Mouse (Mus musculus) CD4-positive, CD25-positive, alpha-beta regulatory T cell, adult 4 months (primary cell): ENCODE results near the gene Shisa6. TPM values are rescaled to one million over a fixed set of nuclear protein-coding genes. Genes with fewer than 3 reads are reported as not detected.
"Not testable (repeated sequence)": the region's sequence is repeated elsewhere in the genome, so short reads cannot be mapped to it uniquely, and the experiment has no call there.

Source experiments
- ATAC-seq: one replicate; pipeline ENCODE4 v1.8.0; 2017
- polyA plus RNA-seq, 2 experiments: library from polyadenylated mRNA; unstranded; fragments of 100-300 nt; shearing (Covaris generic); gene quantifications; one replicate each; pipeline ENCODE4 v1.2.1; 2017

Gene Shisa6
- polyA plus RNA-seq, 2 experiments from 2014 or later = not detected

DNA sequence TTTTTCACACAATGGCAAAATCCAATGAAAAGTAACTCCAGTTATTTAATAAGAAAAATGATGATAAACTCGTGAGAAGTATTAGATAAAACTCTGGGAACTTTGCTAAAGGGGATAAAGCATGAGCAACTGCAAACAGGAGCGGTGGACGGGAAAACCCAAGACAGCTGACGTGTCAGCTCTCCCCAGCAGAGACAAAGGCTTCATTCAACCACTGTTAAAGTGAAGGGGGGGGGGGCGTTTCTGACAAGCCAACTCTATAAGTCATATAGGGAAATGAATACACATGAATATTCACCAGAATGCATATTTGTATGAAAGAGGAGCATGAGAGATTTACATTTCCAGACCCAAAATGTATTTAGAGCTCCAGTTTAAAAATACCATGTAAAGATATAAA, 83.1 kb downstream of the Shisa6 start:
- no peak for ATAC-seq

DNA sequence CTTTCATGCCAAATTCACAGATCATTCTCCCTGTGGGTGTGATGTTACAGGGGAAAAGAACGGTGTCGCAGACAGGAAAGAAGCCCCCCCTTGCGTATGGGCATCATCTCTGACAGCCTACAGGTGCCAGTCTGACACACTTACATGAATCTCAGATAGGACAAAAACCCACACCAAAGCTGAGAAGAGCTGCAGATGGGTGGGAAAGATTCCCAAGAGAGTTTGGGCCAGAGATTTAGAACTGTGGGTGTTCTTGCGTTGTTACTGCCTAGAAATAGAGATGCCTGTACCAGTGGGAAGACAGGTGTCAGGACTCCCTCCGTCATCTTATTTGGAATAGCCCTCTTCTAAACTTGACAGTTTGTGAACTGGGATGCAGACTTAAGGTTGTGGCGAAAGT, 99.6 kb downstream of the Shisa6 start:
- ATAC-seq = no peak

DNA sequence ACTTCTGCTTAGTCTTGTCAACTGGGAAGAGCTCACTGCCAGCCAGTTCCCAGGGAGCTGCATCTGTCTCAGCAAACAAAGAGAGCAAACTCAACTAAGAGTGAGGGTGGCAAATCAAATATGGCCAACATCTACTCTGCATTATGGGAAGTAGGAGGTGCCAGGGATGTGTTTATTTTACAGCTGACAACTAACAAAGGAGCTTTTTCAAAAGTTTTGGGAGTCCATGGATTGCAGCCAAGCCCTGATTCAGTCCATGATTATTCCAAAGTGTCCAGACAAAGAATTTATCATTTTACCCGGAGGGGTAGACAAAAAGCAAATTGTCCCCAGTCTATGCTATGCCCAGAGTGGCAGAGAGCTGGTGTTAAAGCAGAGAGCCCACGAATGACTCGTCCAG, 107.5 kb downstream of the Shisa6 start:
- no peak for ATAC-seq

DNA sequence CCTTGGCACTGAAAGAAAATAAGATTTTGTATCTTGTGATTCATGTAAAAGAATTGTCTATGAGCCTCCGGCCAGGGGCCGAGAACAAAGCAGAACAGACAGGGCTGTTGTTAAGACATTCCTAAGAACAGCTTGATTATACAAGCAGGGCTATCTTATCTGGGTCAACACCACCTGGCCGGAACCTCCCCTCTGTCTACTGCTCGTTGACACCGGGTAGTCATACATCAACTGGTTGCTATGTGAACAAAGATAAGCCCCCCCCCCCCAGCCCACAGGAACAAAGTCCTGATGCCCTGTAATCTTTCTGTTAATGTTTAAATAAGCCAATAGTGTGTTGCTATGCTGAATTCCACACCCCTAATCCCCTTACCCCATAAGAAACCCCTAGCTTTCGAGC, 117.0 kb downstream of the Shisa6 start:
- ATAC-seq = not testable (repeated sequence)

DNA sequence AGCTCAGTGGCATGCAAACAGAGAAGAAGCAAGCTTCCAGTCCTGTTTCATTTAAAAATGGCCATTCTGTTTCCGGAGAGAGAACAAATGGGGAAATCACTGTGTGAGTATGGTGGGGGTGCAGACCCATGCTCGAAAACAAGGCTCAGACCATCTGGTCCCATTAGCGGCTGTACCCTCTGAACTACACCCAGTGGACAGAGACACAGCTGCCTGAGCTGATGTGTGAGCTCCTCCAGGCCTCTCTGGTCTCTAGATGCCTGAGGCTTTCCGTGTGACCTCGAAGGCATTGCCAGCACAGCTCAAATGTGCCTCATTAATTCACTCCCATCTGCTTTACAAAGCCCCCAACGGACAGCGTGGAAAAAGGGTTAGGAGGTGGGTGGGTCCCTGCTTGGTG, 125.7 kb downstream of the Shisa6 start:
- ATAC-seq = no peak

DNA sequence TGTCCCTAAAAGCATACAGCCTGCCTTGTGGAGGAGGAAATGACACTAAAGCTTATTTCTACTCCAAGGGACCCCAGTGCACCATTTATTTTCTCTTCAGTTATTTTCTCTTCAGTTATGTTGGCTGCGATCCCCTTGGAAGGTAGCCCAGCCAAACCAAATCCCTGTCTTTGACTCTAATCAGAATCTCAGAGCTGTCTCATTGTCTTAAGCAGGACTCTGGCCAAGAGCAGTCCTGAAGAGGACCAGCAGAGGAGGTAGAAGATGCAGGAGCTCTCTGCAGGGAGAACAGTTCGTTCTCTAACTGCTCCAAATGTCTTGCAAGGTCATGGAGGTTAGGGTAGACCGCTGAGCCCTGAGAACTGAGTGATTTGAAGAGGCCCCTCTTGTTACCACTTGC, 138.2 kb downstream of the Shisa6 start:
- no peak for ATAC-seq

DNA sequence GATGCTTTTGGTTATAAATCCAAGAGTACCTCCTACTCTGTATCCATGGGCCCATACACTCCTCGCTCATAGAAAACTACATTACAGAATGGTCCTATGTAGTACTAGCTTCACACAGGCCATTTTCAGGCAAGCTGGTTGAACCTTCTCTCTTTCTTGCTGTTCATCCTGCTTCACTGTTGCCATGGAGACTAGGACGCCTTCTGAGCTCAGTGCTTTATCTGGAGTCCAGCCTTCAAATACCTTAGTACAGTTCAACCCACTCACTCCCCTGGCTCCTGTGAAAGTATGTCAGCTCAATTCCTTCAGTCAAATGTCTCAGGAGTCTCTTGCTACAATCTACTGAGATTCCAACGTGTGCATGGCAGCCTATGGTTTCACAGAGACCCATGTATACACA, 154.0 kb downstream of the Shisa6 start:
- ATAC-seq = no peak

DNA sequence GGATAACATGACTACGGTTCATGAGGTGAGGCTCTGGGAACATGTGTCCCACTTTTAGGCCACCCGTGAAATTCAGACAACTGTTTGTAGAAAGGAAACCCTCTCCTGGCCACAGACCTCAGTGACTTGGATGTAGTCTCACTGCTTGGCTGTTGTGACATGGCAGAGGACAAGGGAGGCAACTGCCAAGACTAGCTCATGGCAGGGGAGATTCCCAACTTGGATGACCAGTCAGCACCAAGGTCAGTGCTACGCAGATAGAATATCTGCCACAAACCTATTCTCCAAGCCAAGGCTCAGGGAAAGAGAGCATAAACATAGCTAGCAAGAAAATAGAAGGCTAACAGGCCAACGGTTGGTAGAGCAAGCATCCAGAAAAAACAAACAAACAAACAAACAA, 156.0 kb downstream of the Shisa6 start:
- no peak for ATAC-seq

DNA sequence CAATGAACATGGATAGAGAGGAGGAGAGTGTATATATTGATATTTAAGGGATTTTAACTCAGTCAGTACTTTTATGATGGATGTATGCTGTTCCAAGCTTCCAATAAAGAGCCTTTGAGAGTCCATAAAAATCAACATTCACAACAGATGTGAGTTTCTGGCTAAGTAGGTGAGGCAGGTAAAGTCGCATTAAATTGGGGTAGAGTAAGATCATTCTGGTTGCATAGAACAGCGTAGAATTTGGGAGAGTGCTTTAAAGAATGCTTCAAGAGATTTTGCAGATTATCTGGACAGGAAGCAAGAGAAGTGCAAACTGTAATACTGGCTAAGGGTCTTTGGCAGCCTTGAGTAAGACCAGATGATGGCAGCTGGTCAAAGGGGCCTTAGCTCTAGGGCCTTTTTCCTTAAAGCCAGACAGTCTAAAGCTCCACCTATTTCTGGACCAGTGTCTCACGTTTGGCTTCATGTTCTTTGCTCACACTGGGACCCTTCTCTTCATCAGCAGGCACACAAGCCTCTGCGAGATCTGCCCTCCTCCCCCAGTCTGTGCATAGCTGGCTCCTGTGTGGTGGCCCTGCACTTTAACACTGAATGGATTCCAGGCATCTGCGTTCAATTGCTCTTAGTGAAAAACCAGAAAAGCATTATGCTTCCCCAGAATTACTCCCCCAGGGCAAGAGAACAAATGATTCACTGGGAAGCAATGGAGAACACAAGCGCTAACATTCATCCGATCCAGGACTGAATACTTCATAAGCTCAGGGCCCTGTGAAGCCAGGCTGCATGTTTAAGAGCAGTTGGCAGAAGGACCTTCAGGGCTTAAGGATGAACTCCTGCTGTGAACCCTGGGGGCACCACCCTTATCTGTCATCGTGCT, 158.7 kb downstream of the Shisa6 start:
- no peak for ATAC-seq

DNA sequence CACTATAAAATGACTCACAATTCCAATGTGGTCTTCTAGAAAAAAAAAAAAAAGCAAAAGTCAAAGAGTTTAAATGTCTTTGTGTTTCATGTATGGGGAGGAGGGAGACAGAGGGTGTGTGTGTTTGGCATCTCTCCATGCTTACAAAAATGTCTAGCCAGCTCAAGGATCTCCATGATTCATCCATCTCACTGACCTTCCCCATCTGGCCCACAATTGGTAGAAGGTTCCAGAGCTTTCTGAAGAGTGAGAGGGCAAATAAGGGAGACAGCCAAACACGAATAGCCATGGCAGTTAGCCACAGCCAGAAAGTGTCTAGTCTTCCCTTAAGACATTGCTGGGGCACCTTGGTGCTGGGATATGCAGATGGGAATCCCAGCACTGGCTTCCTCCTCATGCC, 166.0 kb downstream of the Shisa6 start:
- ATAC-seq = no peak

DNA sequence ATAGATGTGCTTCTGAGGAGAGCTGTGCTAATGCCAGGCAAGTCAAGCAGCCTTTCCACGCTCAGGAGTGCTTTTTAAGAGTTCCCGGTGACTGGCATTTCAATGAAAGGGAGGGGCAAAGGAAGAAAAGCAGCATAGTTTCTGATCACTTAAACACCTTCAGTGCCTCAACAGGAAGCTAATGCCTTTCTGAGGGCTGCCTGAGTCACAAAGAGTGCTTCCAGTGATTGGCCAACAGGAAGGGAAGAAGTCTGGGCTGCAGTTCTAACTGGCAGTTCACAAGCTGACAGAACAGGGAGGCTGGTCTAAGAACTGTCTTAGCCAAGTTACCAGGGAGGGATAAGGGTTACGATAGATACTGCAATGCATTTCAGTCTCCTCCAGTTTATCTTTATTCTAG, 180.9 kb downstream of the Shisa6 start:
- ATAC-seq = no peak

DNA sequence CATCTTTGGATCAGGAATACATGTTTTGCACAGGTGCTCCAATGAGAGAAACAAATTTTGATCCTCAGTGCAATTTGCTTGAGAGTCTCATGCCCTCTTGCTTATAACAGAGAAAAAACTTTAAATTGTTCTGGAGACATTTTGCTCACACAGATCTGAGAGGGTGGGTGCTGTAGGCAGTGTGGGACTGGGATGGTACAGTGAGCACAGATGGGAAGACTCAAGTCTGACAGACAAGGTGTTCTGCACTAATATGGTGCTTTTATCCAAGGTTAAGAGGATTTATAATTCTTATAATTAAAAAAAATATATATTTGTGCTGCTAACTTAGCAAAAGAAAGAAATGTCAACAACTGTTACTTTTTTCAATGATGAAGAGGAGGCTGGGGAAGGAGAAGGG, 189.5 kb downstream of the Shisa6 start:
- no peak for ATAC-seq

DNA sequence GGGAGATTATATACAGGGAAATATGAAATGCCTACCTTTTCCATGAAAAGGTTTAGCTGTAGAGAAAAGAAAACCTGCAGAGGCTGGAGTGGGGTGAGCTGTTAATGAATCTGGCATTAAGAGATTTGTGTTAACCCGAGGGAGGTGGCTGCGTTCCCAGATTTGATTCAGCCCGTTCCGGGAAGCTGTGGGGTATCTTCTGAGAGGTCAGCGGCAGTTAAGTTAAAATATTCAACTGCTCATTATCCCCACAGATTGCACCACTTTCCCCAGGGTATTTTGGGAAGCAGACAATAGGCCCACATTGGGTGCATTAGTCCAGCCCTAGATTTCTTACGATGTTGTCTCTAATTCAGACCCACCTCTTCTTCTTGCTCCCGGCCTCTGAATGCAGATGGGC, 213.0 kb downstream of the Shisa6 start:
- ATAC-seq = no peak

DNA sequence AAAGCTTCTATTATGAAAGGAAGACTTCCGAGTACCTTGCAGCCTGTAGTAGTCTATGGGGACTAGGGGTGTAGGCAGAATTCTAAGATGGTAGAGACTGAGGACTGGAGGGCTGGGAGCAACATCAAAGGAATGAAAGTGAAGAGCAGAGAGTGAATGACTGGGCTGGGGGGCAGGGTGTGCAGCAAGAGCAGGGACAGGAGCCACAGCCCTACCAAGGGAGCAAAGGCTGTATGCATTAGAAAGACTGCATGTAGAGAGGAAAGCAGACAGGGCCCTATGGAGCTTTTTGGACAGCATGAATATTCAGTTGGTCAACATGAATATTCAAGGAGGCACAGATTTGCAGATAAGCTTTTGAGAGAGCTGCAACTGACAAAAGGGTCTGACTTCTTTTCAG, 221.4 kb downstream of the Shisa6 start:
- no peak for ATAC-seq

DNA sequence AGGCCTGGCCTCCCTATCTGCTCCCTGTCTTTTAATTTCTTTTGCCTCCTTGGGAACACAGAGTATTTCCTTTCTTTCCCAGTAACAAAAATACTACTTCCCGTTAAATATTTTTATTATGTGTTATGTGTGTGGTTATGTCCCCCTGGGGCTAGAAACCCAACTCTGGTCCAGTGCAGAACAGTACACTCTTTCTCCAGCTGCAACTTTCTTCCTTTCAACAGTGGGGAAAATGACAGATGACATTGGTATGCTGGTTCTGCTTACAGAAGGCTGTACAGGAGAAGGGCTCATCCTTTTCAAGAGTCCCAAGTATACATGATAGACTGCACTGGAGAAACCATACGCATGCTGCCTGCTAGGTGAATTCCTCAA, 251.1 kb downstream of the Shisa6 start:
- ATAC-seq = no peak

DNA sequence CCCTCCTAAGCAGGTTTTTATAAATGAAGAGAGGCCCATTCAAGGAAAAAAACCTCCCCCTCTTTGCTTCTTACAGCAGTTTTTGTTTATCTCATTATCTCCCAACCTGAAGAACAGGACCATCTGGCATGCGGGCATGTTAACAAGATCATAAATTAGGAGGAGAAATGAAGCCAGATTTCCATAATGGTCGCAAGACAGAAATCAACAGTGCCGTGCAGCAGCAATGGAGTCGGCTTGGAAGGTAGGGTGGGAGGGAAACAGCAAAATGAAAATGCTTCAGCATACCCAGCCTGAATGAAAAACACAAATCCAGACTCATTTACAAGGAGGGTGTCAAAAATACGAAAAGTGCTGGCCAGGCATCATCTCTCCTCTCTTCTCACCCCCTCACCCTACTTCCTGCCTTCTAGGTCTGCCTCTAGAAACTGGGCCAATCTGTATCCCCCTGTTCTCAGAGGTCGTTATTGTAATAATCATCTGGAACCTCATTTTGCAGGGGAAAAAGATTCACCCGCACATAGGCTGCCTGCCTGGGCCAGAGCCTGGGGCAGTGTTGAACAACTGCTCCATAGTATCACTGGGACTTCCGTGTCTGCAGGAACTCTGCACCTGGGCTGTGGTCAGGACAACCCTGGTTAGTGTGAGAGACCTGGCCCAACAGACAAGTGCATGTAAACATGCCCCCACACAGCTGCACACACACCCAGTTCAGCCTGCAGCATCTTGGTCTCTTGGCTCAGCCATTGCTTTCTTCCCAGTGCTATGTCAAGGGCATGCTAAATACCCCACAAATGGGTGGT, 251.7 kb downstream of the Shisa6 start:
- ATAC-seq = no peak

DNA sequence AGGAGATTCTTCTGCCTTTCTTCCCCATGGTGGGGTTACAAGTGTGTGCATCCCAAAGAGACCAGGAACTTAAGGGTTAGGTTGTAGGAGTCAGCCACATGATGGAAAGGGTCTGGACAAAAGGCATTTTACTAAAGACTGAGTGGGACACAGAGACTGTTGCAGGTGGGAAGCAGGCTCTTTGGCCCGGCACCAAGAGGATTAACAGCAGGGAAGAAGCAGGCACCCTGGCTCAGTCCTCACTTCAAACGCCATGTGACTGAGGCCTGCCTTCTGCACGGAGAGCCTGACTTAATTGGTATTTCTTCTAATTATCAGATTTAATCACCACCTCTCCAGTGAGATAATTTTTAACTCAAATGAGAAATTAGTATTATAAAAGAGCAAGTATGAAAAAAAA, 258.7 kb downstream of the Shisa6 start:
- no peak for ATAC-seq

DNA sequence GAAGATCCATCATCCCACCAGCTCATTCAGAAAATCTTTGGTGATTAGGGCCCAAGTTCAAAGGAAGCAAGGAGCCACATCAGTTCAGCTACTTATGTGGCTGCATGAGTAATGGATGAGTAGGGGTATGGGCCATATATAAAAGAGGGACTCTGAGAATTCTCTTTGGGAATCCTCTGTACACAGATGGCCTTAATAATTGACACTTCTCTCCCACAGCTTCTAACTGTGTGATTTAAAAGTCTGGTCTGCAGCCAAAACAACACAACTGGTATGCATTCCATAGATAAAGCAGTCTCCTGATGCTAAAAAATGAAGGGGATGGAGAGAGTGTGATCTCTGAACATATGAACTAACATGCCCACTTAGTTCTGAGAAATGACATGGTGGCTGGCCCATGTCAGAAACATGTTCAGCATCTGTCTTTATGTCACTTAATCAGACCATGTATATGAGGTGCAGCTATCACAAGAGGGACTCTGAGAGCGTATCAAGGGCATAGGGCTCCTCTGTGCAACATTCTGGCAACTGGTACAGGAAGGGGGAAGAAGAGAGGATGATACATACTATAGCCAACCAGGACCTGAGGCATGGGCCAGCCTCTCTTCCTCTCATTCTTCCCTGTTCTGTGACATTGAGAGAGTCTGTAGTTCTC, 260.3 kb downstream of the Shisa6 start:
- no peak for ATAC-seq

DNA sequence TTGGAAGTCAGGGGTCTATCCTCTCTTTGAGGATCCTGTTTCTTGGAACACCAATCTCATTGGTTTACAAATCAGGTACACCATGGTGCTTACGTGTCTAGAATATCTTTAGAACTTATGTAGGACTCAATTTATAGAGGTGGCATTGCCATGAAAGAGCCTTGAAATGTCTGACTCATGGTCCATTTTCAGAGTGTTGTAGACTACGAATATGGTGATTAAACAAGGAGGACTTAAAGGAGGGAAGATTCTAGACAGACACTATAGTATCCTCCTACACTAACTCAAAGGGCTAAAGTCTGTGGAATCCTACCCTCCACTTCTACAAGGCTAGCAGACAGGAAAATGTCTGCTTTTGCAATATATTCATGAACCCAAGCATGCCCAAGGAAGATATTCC, 265.6 kb downstream of the Shisa6 start:
- no peak for ATAC-seq

DNA sequence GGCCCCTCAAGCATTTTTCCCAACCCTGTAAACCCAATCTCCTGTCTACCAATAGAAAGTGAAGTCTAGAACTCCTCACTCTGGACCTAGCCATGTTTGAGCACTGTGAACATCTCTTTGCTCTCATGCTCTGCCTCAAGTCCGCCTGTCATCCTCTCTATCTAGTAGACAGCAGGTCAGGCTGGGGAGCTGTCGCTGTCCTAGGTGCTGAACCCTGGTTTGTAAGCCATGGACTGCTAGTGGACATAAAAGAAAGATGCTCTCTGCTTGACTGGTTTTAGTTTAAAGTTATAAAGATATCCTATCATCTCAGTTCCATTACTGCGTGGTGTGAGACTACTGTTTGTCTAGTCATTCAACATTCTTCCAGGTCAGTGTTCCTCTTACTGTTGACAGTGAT, 266.9 kb downstream of the Shisa6 start:
- ATAC-seq = no peak

DNA sequence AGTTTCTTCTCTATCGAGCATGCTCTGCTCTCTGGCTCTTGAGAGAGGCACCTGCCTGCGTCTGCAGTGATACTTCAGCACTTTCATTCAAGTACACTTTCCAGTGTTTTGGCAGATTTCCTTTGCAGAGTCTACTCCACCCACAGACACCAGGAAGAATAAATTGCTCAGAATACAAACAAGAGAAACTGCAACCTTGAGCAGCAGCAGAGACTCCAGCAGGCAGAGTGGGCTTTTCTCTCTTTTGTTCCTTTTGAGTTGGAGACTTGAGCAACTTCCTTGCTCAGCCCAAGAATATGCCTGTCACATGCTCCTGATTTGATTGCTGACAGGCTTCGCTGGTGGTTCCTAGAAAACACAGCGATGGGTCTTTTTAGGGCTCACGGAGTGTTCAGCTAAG, 278.6 kb downstream of the Shisa6 start:
- ATAC-seq = no peak

DNA sequence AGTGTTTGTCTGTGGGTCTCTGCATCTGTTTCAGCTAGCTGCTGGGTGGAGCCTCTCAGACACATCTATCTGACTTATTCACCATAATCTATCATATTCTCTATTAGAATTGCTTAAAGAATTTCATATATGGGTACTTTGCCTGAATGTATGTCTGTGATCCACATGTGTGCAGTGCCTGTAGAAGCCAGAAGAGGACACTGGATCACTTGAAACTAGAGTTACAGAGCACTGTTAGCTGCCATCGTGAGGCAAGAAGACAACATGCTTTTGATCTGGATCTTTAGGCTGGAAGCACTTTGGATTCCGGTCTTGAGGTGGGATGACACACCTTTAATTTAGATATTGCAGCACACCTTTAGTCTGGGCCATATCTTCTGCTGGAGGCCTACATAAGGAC, 289.2 kb downstream of the Shisa6 start:
- no peak for ATAC-seq

DNA sequence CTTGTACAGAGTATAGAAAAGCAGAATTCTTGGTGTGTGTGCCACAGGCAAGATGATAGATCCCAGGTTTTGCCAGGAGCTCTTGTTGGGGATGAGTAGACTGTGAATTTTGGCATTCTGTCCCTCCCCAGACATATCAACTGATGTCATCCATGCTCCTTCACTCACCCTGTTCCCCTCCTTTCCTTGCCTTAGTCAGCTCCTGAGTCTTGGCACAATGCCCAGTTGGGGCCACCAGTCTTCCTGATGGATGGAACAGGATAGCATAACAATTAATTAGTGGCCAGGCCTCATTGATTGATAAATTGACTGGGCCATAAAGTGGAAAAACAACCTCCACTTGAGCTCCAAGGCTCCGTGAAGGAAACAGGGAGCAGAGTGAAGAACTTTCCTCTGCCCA, 292.9 kb downstream of the Shisa6 start:
- ATAC-seq = no peak

DNA sequence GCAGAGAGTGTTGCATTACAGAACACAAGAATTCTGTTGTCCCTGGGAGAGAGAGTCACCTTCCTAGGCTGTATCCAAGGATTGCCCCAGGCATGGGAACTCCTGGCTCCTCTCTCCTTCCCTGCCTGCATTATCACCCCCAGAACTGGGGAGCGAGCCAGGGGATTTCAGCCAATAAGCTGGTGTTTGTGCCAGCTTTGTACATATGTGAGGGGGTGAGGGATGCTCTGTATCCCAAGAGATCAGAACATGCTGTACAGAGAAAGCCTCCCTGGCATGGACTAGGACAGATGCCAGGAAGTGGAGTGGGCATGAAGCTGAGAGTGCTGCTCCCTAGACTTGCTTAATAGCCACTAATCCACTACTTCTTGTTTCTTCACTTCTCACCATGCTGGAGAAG, 303.6 kb downstream of the Shisa6 start:
- ATAC-seq = no peak
